Mouse (Mus musculus) embryonic fibroblast, embryonic 13.5 days (primary cell): ENCODE measurements at regions not wholly inside any gene's neighbourhood (a gene's known extent, or its start where the extent isn't known, plus 50 kb on each side); places are given as distances from the start of the nearest gene placed in this dataset.

Experiments
- CTCF ChIP-seq: IDR thresholded peaks from 2 replicates; pipeline ENCODE4 v1.5.1; 2011; ENCODE audit warnings: mild to moderate bottlenecking, control low read depth, low read length, moderate library complexity, borderline replicate concordance; ENCODE audit not compliant: insufficient read depth
- POLR2A ChIP-seq: IDR thresholded peaks from 2 replicates; pipeline ENCODE4 v1.6.1; 2011; ENCODE audit warnings: low read depth, mild to moderate bottlenecking, control low read depth, low read length, moderate library complexity

GRCm38 (mm10) chr7:67892917-67893316 lies 59.7 kb upstream of the Igf1r start:
- TF ChIP-seq POLR2A (no peak), CTCF (no peak)
